Mouse (Mus musculus) left cerebral cortex, adult 6 months (tissue): ENCODE results near the gene Prok1. TPM values are rescaled to one million over a fixed set of nuclear protein-coding genes. Genes with fewer than 3 reads are reported as not detected.

ENCODE experiments used
- long read RNA-seq, 2 experiments: library from polyadenylated mRNA; unstranded; transcript quantifications; one replicate each; pipeline ENCODE4 v2.0.0; 2019 to 2020
- polyA plus RNA-seq: library from polyadenylated mRNA; unstranded; fragments of <200 nt; fragmentation: Nextera tagmentation; gene quantifications from 2 replicates; pipeline ENCODE4 v1.2.3, GENCODE M21; 2021

Gene Prok1
- not detected in 2 replicates for polyA plus RNA-seq
- long read RNA-seq, experiment 1, result 0 reads
- long read RNA-seq, experiment 2, result 0 reads

GRCm38 (mm10) chr3:107239607-107240006 lies at the start of gene Prok1:
Prok1 (minus strand) TSS chr3:107239707.

GRCm38 (mm10) chr3:107278479-107279269 lies 39.2 kb upstream of the Prok1 start, which contains the start of gene Lamtor5:
Lamtor5 (plus strand) TSS chr3:107278858.

GRCm38 (mm10) chr3:107230527-107230926 lies 9.0 kb downstream of the Prok1 start, which contains the start of gene A630076J17Rik:
A630076J17Rik (plus strand) TSS chr3:107230614.

GRCm38 (mm10) chr3:107221608-107222007 lies 17.9 kb downstream of the Prok1 start, which contains the start of gene Cym:
Cym (minus strand) TSS chr3:107221732.

Other genes with a start within 250 kb of the Prok1 start
- gene Kcna3, start 203.5 kb downstream of the Prok1 start, polyA plus RNA-seq, result 3.5 and 15.2 TPM in 2 replicates
- gene Kcna2, start 138.6 kb downstream of the Prok1 start, polyA plus RNA-seq, result 16.7 and 20.3 TPM in 2 replicates
- gene Kcna10, start 56.7 kb downstream of the Prok1 start, polyA plus RNA-seq, result 0.32 TPM in 1 of 2 replicates, not detected in the other
- not detected in 2 replicates for gene Cym, start 18.0 kb downstream of the Prok1 start, polyA plus RNA-seq
- gene A630076J17Rik, start 9.1 kb downstream of the Prok1 start, polyA plus RNA-seq, result not detected in 2 replicates
- 271 and 346 TPM in 2 replicates for gene Lamtor5, start 39.2 kb upstream of the Prok1 start, polyA plus RNA-seq
- 1.1 and 1.8 TPM in 2 replicates for gene Slc16a4, start 51.5 kb upstream of the Prok1 start, polyA plus RNA-seq
- 10.6 and 11.0 TPM in 2 replicates for gene Rbm15, start 94.0 kb upstream of the Prok1 start, polyA plus RNA-seq
- 17.8 and 37.8 TPM in 2 replicates for gene Kcnc4, start 219.8 kb upstream of the Prok1 start, polyA plus RNA-seq